Mouse (Mus musculus): ENCODE measurements at regions not wholly inside any gene's neighbourhood (a gene's known extent, or its start where the extent isn't known, plus 50 kb on each side); places are given as distances from the start of the nearest gene placed in this dataset.

Small RNA genes lying in the stretch of these regions (microRNA-seq; reads per million reads assigned to microRNA genes)
- gene Gm44495 (ENCODE audit: borderline number of aligned reads in 2 of 2): 0 reads per million in 2 experiments

Measured in heart, postnatal 36 days (tissue).